ENCODE assay signal across 8 mouse cellular contexts in the genomic region with DNA sequence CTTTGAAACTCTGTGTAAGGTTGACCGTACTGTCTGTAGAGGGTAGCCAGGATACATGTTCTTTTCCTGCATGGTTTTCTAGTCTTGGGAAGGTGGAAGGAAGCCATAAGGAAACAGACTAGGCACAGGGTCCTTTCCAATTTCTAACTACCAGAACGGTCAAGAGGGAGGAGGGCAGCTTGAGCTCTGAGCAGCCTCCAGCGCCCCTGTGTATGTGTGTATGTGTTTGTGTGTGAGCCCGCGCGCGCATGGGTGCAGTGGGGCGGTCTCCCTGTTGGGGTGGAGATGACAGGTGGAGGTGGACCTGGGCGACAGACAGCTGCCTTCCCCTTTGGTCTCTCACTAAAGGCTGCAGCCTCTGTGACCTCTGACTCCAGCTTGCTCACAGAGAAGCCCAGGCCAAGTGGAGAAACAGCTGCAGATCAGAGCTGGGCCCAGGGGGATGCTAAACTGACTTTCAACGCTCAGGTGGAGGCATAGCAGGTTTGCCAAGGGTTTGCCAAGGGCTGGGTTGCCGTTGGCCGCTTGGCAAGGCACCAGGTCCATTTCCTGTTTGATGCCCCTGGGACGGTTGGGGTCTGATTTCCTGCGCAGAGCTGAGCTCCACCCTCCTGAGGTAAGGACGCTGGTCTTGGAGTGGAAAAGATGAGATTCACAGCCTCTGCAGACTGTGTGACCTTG. TPM values are rescaled to one million over a fixed set of nuclear protein-coding genes. Genes with fewer than 3 reads are reported as not detected.
DNase-seq lines count a peak whose midpoint lies in the region; ATAC-seq and TF ChIP-seq lines count a peak whose summit lies in the region.

No protein-coding gene starts in this region.

- H3K27ac ChIP-seq in CH12.LX (ENCODE audit: insufficient read depth, low read depth), result peak overlapping the region; percentile 53
- peak overlapping the region; percentile 42; the same call in 1 of the 2 replicates for H3K27ac ChIP-seq in kidney, embryonic 15.5 days

- peaks cover 0 to 10% of the 10 kb centered on the region in 2 experiments for H3K36me3 ChIP-seq in CH12.LX (replicated peaks in 1 of 2; ENCODE audit: control insufficient read depth in 1 of 2, insufficient read depth in 1 of 2, low read length in 1 of 2)
- no peaks in the 10 kb centered on the region for H3K36me3 ChIP-seq in kidney, embryonic 15.5 days

- no peak for TF ChIP-seq RAD21 in CH12.LX (IDR thresholded peaks at IDR 0.05; ENCODE audit: low read depth, low read length)

- peak overlapping the region; percentile 76 to 90 (median 84) for H3K4me3 ChIP-seq in CH12.LX (replicated peaks in 1 of 3; ENCODE audit: low read depth in 2 of 3, low read length in 2 of 3, poor library complexity in 1 of 3)
- H3K4me3 ChIP-seq in kidney, embryonic 15.5 days (replicated peaks), result peak overlapping the region; percentile 68

- WGBS in kidney, embryonic 15.5 days, result 29% methylated on average over 15 of the region's 15 CpGs

- peaks cover 11% of the 10 kb centered on the region for H3K27me3 ChIP-seq in CH12.LX (replicated peaks)
- H3K27me3 ChIP-seq in kidney, embryonic 15.5 days, result peaks cover 18% of the 10 kb centered on the region

- dilution Hi-C loops in CH12.LX (cut with MboI; ENCODE audit: extremely low pct_ligation_motif_present, extremely low pct_unique_long_range_greater_than_20kb, low sequenced_read_pairs), result no loop called here

- TF ChIP-seq POLR2A in CH12.LX (IDR thresholded peaks at IDR 0.05; ENCODE audit: low read depth, low read length), result no peak

- H3K9ac ChIP-seq in CH12.LX (ENCODE audit: insufficient read depth, low read depth), result peak overlapping the region; percentile 89
- peak overlapping the region; percentile 73 for H3K9ac ChIP-seq in kidney, embryonic 15.5 days

- peaks cover 44% of the 10 kb centered on the region for H3K79me2 ChIP-seq in CH12.LX (replicated peaks; ENCODE audit: control insufficient read depth, extremely low read depth, insufficient read depth, poor library complexity, severe bottlenecking)

- in situ Hi-C loops in CH12.LX (cut with MboI; ENCODE audit: low pct_ligation_motif_present, low pct_unique_long_range_greater_than_20kb, low sequenced_read_pairs), result no loop called here

- no peaks in the 10 kb centered on the region for H3K9me3 ChIP-seq in CH12.LX (replicated peaks; ENCODE audit: low read length)
- no peaks in the 10 kb centered on the region for H3K9me3 ChIP-seq in kidney, embryonic 15.5 days (replicated peaks)

- TF ChIP-seq CTCF in CH12.LX (conservative IDR thresholded peaks at IDR 0.05 in 1 of 2, IDR thresholded peaks at IDR 0.05 in 1 of 2; ENCODE audit: low read depth in 2 of 2, low read length in 2 of 2), result no peak

- H3K4me1 ChIP-seq in CH12.LX (ENCODE audit: control insufficient read depth in 1 of 2, insufficient read depth in 2 of 2), result peaks cover 15 to 37% of the 10 kb centered on the region in 2 experiments
- peaks cover 48% of the 10 kb centered on the region for H3K4me1 ChIP-seq in kidney, embryonic 15.5 days

- ATAC-seq in kidney, embryonic 15.5 days (replicated peaks; ENCODE audit: low FRiP score), result no peak

- no peak; the same call in 1 of the 2 replicates for TF ChIP-seq EP300 in CH12.LX (IDR thresholded peaks at IDR 0.05; ENCODE audit: low read length)

- H3K4me2 ChIP-seq in CH12.LX (ENCODE audit: insufficient read depth, low read depth, poor library complexity, severe bottlenecking), result peak overlapping the region; percentile 98
- H3K4me2 ChIP-seq in kidney, embryonic 15.5 days, result peak overlapping the region; percentile 97

- DNase-seq in CH12.LX (ENCODE audit: extremely low read depth), result no peak
- peak; percentile 28 to 65 for DNase-seq in adrenal gland, postnatal 36 days
- DNase-seq in heart, adult 9 months (ENCODE audit: low spot score in 2 of 2), result peak; percentile 74
- DNase-seq in lung, postnatal 36 days, result peak; percentile 71
- DNase-seq in spleen, postnatal 10 days (ENCODE audit: low spot score in 2 of 2), result peak; percentile 43 to 65
- DNase-seq in right cerebral cortex, adult 2 months (ENCODE audit: low spot score in 2 of 2), result no peak
- no peak for DNase-seq in layer of hippocampus, postnatal 36 days

TF ChIP-seq in CH12.LX, 34 proteins besides CTCF, POLR2A, EP300 and RAD21:
- TF ChIP-seq HCFC1 (IDR thresholded peaks at IDR 0.05; ENCODE audit: low read depth, low read length) (no peak), NRF1 (IDR thresholded peaks at IDR 0.05; ENCODE audit: low read depth, low read length) (peak; percentile 31; the same call in 1 of the 2 replicates), MEF2A (IDR thresholded peaks at IDR 0.05; ENCODE audit: borderline replicate concordance, low read depth, low read length) (no peak), CHD1 (IDR thresholded peaks at IDR 0.05; ENCODE audit: low read depth, low read length) (0 out of 2 replicates have a peak, but pooled peaks have one; percentile 7), ETS1 (conservative IDR thresholded peaks at IDR 0.05; ENCODE audit: low read depth, low read length) (peak; percentile 33), JUN (IDR thresholded peaks at IDR 0.05; ENCODE audit: insufficient read depth, low read depth, low read length) (no peak), ELF1 (IDR thresholded peaks at IDR 0.05; ENCODE audit: low read depth, low read length) (peak; percentile 26; the same call in 1 of the 2 replicates), BHLHE40 (IDR thresholded peaks at IDR 0.05; ENCODE audit: low read depth, low read length) (no peak), TBP (conservative IDR thresholded peaks at IDR 0.05; ENCODE audit: low read depth, low read length) (no peak), SIN3A (IDR thresholded peaks at IDR 0.05; ENCODE audit: low read length) (0 out of 2 replicates have a peak, but pooled peaks have one; percentile 2), NELFE (IDR thresholded peaks at IDR 0.05; ENCODE audit: low read depth, low read length) (no peak), USF1 (IDR thresholded peaks at IDR 0.05; ENCODE audit: low read depth, low read length) (no peak)

RNA-seq across cellular contexts. Expression of a gene that starts 1.2 kb away (rescaled TPM):
- total RNA-seq in CH12.LX (2012; rRNA removed), result 16.5 and 18.1 TPM in 2 replicates
- total RNA-seq in CH12.LX (2014; rRNA removed), result 7.0 and 8.2 TPM in 2 replicates
- 24.6 and 28.6 TPM in 2 replicates for polyA plus RNA-seq in CH12.LX (2012; ENCODE audit: insufficient read length, low read depth)
- 10 to 100 TPM; 68.0 to 75.3 TPM for total RNA-seq in adrenal gland, postnatal 36 days (2021)
- 15.1 and 18.7 TPM in 2 replicates for polyA plus RNA-seq in kidney, embryonic 15.5 days (2015; fragmentation: Nextera tagmentation; extraction: Ambion mirVana)
- total RNA-seq in layer of hippocampus, postnatal 36 days (2021), result 100 to 1,000 TPM; 235 to 247 TPM

RNA-seq across cellular contexts. Expression of a gene that starts 21.6 kb away (rescaled TPM):
- total RNA-seq in CH12.LX (2012; rRNA removed) (18.5 and 23.3 TPM in 2 replicates), CH12.LX (2014; rRNA removed) (1.4 and 1.6 TPM in 2 replicates)
- polyA plus RNA-seq in CH12.LX (2012; ENCODE audit: insufficient read length, low read depth), result 11.0 and 25.8 TPM in 2 replicates
- total RNA-seq in adrenal gland, postnatal 36 days (2021), result 1 to 10 TPM; 1.7 to 1.9 TPM
- polyA plus RNA-seq in kidney, embryonic 15.5 days (2015; fragmentation: Nextera tagmentation; extraction: Ambion mirVana), result 145 and 164 TPM in 2 replicates
- 10 to 100 TPM in 1 of 2 experiments, 1 to 10 TPM in 1; 7.2 to 10.6 TPM for total RNA-seq in layer of hippocampus, postnatal 36 days (2021)

Comparison
In these comparisons a context has a peak if more than half of its experiments do, and no peak if none do; other contexts are left out.
1. DNase-seq: peak in adrenal gland, postnatal 36 days (2 of 2), heart, adult 9 months (2 of 2), lung, postnatal 36 days (single experiment) and spleen, postnatal 10 days (2 of 2); none in CH12.LX (single experiment), right cerebral cortex, adult 2 months (0 of 2) and layer of hippocampus, postnatal 36 days (0 of 2).